ENCODE assay signal across 9 mouse cellular contexts in the genomic region with DNA sequence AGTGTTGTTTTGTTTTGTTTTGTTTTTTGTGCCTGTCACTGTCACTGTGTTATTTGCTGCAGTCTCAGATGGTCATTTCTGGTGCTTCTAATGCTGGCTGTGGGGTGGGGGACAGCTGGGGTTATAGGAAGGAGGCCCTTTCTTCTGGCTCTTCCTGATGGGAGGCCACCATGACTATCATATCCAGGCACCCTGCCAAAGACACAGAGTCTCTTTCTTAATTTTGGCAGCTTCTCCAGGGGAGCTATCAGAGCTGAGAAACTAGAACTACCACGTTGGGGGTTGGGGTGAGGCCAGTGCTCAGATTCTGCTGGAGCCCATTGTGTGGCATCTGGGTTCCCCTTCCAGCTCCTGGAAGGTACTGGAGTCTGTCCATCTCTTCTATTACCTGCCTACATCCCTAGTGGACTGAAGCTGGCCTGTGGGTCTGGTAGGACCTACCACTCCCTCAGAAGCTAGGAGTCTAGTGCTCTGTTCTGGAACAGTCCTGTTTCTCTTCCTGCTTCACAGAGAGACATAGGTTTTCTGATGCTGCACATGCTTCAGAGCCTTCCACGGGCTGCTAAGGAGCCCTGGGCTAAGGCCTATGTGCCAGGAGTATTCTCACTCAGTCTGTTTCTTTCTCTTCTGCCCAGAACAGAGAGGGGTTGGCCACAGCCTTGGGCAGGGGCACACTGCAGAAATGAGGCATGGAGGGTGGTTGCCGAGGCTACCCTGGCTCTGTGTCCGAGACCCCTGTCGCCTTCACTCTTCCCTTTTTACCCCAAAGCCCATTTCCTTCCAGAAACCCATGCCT. TPM values are rescaled to one million over a fixed set of nuclear protein-coding genes. Genes with fewer than 3 reads are reported as not detected.
DNase-seq lines count a peak whose midpoint lies in the region; ATAC-seq and TF ChIP-seq lines count a peak whose summit lies in the region.
"Had no signal": no experiment of that assay in that cellular context is flagged by ENCODE, and none has a peak within 500 bp of the region (broad histone marks: within the 10 kb centered on the region; RNA-seq: fewer than 3 reads in every experiment).

No protein-coding gene starts in this region.

- H3K9me3 ChIP-seq in forebrain, postnatal 0 days (ENCODE audit: low read length) = no peaks in the 10 kb centered on the region
- H3K9me3 ChIP-seq in forebrain, embryonic 16.5 days (ENCODE audit: control insufficient read depth, low read length) = no peaks in the 10 kb centered on the region
- no peaks in the 10 kb centered on the region for H3K9me3 ChIP-seq in heart, embryonic 15.5 days (replicated peaks)
- H3K9me3 ChIP-seq in lung, embryonic 15.5 days = no peaks in the 10 kb centered on the region
- H3K9me3 ChIP-seq: midbrain, embryonic 12.5 days had no signal

- DNase-seq in forebrain, postnatal 0 days = no peak
- peak; percentile 70 to 86 for DNase-seq in adrenal gland, adult (ENCODE audit: inconsistent age in 2 of 2, low spot score in 1 of 2)
- no peak for DNase-seq in thymus, postnatal 14 days
- DNase-seq in urinary bladder, adult 18-20 months (ENCODE audit: low spot score in 2 of 2) = no peak
- DNase-seq in cerebellum, postnatal 14 days = no peak

- no peaks in the 10 kb centered on the region for H3K4me1 ChIP-seq in forebrain, postnatal 0 days (ENCODE audit: insufficient read depth)
- peaks cover 8% of the 10 kb centered on the region for H3K4me1 ChIP-seq in forebrain, embryonic 16.5 days (replicated peaks; ENCODE audit: control insufficient read depth, insufficient read depth, low read length)
- peaks cover 69% of the 10 kb centered on the region for H3K4me1 ChIP-seq in heart, embryonic 15.5 days (replicated peaks)
- H3K4me1 ChIP-seq in lung, embryonic 15.5 days = peaks cover 71% of the 10 kb centered on the region

- no peak overlapping the region for H3K4me2 ChIP-seq in forebrain, postnatal 0 days (ENCODE audit: low read depth)
- H3K4me2 ChIP-seq in forebrain, embryonic 16.5 days (ENCODE audit: low read length) = no peak overlapping the region
- H3K4me2 ChIP-seq in heart, embryonic 15.5 days = 0 out of 2 replicates have a peak overlapping the region, but pooled peaks have one; percentile 3
- H3K4me2 ChIP-seq in lung, embryonic 15.5 days = no peak overlapping the region
- H3K4me2 ChIP-seq: midbrain, embryonic 12.5 days had no signal

- 0 out of 2 replicates have a peak, but pooled peaks have one; percentile 45 for ATAC-seq in forebrain, postnatal 0 days
- ATAC-seq in forebrain, embryonic 16.5 days = no peak
- ATAC-seq in heart, embryonic 15.5 days (replicated peaks; ENCODE audit: insufficient number of reproducible peaks, insufficient read depth, low FRiP score, low read depth) = no peak; the same call in 1 of the 2 replicates
- ATAC-seq in lung, embryonic 15.5 days (ENCODE audit: borderline replicate concordance, extremely low read depth, low FRiP score, low TSS enrichment) = peak; percentile 37; the same call in 1 of the 2 replicates

- no peaks in the 10 kb centered on the region for H3K27me3 ChIP-seq in forebrain, postnatal 0 days (ENCODE audit: insufficient read depth, low read length)
- H3K27me3 ChIP-seq in forebrain, embryonic 16.5 days (replicated peaks; ENCODE audit: control insufficient read depth, insufficient read depth, low read length) = no peaks in the 10 kb centered on the region
- no peaks in the 10 kb centered on the region for H3K27me3 ChIP-seq in heart, embryonic 15.5 days
- no peaks in the 10 kb centered on the region for H3K27me3 ChIP-seq in lung, embryonic 15.5 days
- H3K27me3 ChIP-seq: midbrain, embryonic 12.5 days had no signal

- no peak overlapping the region for H3K9ac ChIP-seq in forebrain, postnatal 0 days
- H3K9ac ChIP-seq in forebrain, embryonic 16.5 days (replicated peaks; ENCODE audit: low read depth, low read length) = no peak overlapping the region
- no peak overlapping the region; the same call in 1 of the 2 replicates for H3K9ac ChIP-seq in heart, embryonic 15.5 days
- no peak overlapping the region for H3K9ac ChIP-seq in lung, embryonic 15.5 days
- H3K9ac ChIP-seq: midbrain, embryonic 12.5 days had no signal

- no peaks in the 10 kb centered on the region for H3K36me3 ChIP-seq in forebrain, postnatal 0 days (ENCODE audit: insufficient read depth)
- H3K36me3 ChIP-seq in forebrain, embryonic 16.5 days (ENCODE audit: control insufficient read depth, insufficient read depth) = no peaks in the 10 kb centered on the region
- no peaks in the 10 kb centered on the region for H3K36me3 ChIP-seq in heart, embryonic 15.5 days
- no peaks in the 10 kb centered on the region for H3K36me3 ChIP-seq in lung, embryonic 15.5 days
- H3K36me3 ChIP-seq: midbrain, embryonic 12.5 days had no signal

- 52% methylated on average over 5 of the region's 5 CpGs for WGBS in forebrain, postnatal 0 days
- 47% methylated on average over 5 of the region's 5 CpGs for WGBS in forebrain, embryonic 16.5 days
- WGBS in heart, embryonic 15.5 days = 45% methylated on average over 5 of the region's 5 CpGs
- 49% methylated on average over 5 of the region's 5 CpGs for WGBS in lung, embryonic 15.5 days

- H3K27ac ChIP-seq in forebrain, postnatal 0 days (ENCODE audit: low read depth, low read length) = peak overlapping the region; percentile 10; the same call in 1 of the 2 replicates
- no peak overlapping the region for H3K27ac ChIP-seq in forebrain, embryonic 16.5 days (ENCODE audit: low read length)
- H3K27ac ChIP-seq in heart, embryonic 15.5 days = peak overlapping the region; percentile 56
- H3K27ac ChIP-seq in lung, embryonic 15.5 days = peak overlapping the region; percentile 79
- H3K27ac ChIP-seq: midbrain, embryonic 12.5 days had no signal

- no peak for TF ChIP-seq CTCF in forebrain, postnatal 0 days (IDR thresholded peaks at IDR 0.05; ENCODE audit: low read depth)

- H3K4me3 ChIP-seq in forebrain, postnatal 0 days (ENCODE audit: low read depth, low read length) = no peak overlapping the region
- H3K4me3 ChIP-seq in forebrain, embryonic 16.5 days (replicated peaks; ENCODE audit: low read length) = no peak overlapping the region
- H3K4me3 ChIP-seq in heart, embryonic 15.5 days = no peak overlapping the region
- no peak overlapping the region for H3K4me3 ChIP-seq in lung, embryonic 15.5 days
- H3K4me3 ChIP-seq: midbrain, embryonic 12.5 days had no signal

RNA-seq across cellular contexts. Expression of a gene that starts 10.1 kb away (rescaled TPM):
- 42.3 and 52.0 TPM in 2 replicates for total RNA-seq in forebrain, postnatal 0 days (2014; rRNA removed)
- polyA plus RNA-seq in forebrain, postnatal 0 days (2015; fragmentation: Nextera tagmentation; extraction: Ambion mirVana) = 31.1 and 36.6 TPM in 2 replicates
- polyA plus RNA-seq in forebrain, embryonic 16.5 days (2015; fragmentation: Nextera tagmentation; extraction: Ambion mirVana) = 36.5 and 38.7 TPM in 2 replicates
- 11.0 and 16.3 TPM in 2 replicates for polyA plus RNA-seq in heart, embryonic 15.5 days (2015; fragmentation: Nextera tagmentation; extraction: Ambion mirVana)
- 26.2 and 28.9 TPM in 2 replicates for polyA plus RNA-seq in lung, embryonic 15.5 days (2015; fragmentation: Nextera tagmentation; extraction: Ambion mirVana)

RNA-seq across cellular contexts. Expression of a gene that starts 39.4 kb away (rescaled TPM):
- total RNA-seq in forebrain, postnatal 0 days (2014; rRNA removed) = 91.1 and 91.9 TPM in 2 replicates
- polyA plus RNA-seq in forebrain, postnatal 0 days (2015; fragmentation: Nextera tagmentation; extraction: Ambion mirVana) = 102 and 105 TPM in 2 replicates
- polyA plus RNA-seq in forebrain, embryonic 16.5 days (2015; fragmentation: Nextera tagmentation; extraction: Ambion mirVana) = 83.4 and 96.5 TPM in 2 replicates
- 57.3 and 69.5 TPM in 2 replicates for polyA plus RNA-seq in heart, embryonic 15.5 days (2015; fragmentation: Nextera tagmentation; extraction: Ambion mirVana)
- polyA plus RNA-seq in lung, embryonic 15.5 days (2015; fragmentation: Nextera tagmentation; extraction: Ambion mirVana) = 99.3 and 100 TPM in 2 replicates

Comparison
In these comparisons a context has a peak if more than half of its experiments do, and no peak if none do; other contexts are left out.
1. ATAC-seq: peak in forebrain, postnatal 0 days (single experiment) and lung, embryonic 15.5 days (single experiment); none in forebrain, embryonic 16.5 days (single experiment) and heart, embryonic 15.5 days (single experiment).
2. DNase-seq: peak in adrenal gland, adult (2 of 2); none in forebrain, postnatal 0 days (single experiment), thymus, postnatal 14 days (single experiment), urinary bladder, adult 18-20 months (0 of 2) and cerebellum, postnatal 14 days (0 of 2).